ENCODE assay signal across 8 mouse cellular contexts in the genomic region with DNA sequence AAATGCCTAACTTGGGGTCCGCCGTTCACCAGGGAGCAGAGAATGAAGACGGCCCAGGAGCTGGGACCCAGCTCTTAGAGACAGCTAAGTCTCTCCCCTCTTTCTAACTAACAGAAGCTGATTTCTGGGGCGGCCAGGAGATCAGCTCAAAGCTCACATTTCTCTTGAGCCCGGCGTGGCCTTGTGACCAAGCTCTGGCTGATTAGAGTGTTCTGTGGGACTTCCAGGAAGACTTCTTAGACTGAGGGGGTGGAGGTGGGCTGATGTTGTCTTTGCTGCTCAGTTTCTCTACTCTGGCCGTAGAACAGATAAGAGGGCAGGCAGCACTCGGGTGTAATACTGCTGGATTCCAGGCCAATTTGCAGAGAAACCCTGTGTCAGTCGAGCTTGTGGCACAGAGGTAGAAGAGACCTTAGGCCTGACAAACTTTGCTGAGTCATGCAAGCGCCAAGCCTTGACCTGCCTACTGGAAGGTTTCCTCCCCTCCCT.
DNase-seq lines count a peak whose midpoint lies in the region; ATAC-seq and TF ChIP-seq lines count a peak whose summit lies in the region.

No protein-coding gene starts in this region.

- H3K9me3 ChIP-seq in MEL (replicated peaks; ENCODE audit: insufficient read depth, low read length) = no peaks in the 10 kb centered on the region
- no peaks in the 10 kb centered on the region for H3K9me3 ChIP-seq in forebrain, embryonic 15.5 days
- no peaks in the 10 kb centered on the region for H3K9me3 ChIP-seq in intestine, embryonic 16.5 days (ENCODE audit: control insufficient read depth, low read length)
- H3K9me3 ChIP-seq in liver, embryonic 16.5 days (replicated peaks; ENCODE audit: control insufficient read depth, low read length) = no peaks in the 10 kb centered on the region

- peak in 1 of 2 experiments; percentile 51; a peak in 1 of 4 replicates for TF ChIP-seq POLR2A in MEL (IDR thresholded peaks at IDR 0.05; ENCODE audit: control insufficient read depth in 1 of 2, insufficient read depth in 1 of 2, low read depth in 1 of 2, low read length in 2 of 2, poor library complexity in 1 of 2)

- 21% methylated on average over 10 of the region's 10 CpGs for WGBS in forebrain, embryonic 15.5 days
- 24% methylated on average over 10 of the region's 10 CpGs for WGBS in intestine, embryonic 16.5 days
- 16% methylated on average over 10 of the region's 10 CpGs for WGBS in liver, embryonic 16.5 days (ENCODE audit: insufficient replicate concordance)

- no peak for TF ChIP-seq RAD21 in MEL (IDR thresholded peaks at IDR 0.05; ENCODE audit: low read depth, low read length)

- peak overlapping the region; percentile 85 for H3K27ac ChIP-seq in MEL (ENCODE audit: control insufficient read depth, low read depth, low read length)
- peak overlapping the region; percentile 39; the same call in 1 of the 2 replicates for H3K27ac ChIP-seq in forebrain, embryonic 15.5 days (replicated peaks)
- H3K27ac ChIP-seq in intestine, embryonic 16.5 days (ENCODE audit: low read length) = peak overlapping the region; percentile 66
- H3K27ac ChIP-seq in liver, embryonic 16.5 days (ENCODE audit: low read length) = peak overlapping the region; percentile 92

- ATAC-seq in forebrain, embryonic 15.5 days (replicated peaks) = peak; percentile 35; the same call in 1 of the 2 replicates
- ATAC-seq in intestine, embryonic 16.5 days = peak; percentile 88
- peak; percentile 93 for ATAC-seq in liver, embryonic 16.5 days (ENCODE audit: low read depth)

- H3K79me2 ChIP-seq in MEL (ENCODE audit: control insufficient read depth, insufficient read depth, low read length, poor library complexity) = no peaks in the 10 kb centered on the region

- TF ChIP-seq CTCF in MEL (IDR thresholded peaks at IDR 0.05 in 2 of 3, conservative IDR thresholded peaks at IDR 0.05 in 1 of 3; ENCODE audit: control insufficient read depth in 1 of 3, insufficient read depth in 1 of 3, low read depth in 2 of 3, low read length in 3 of 3, poor library complexity in 1 of 3, severe bottlenecking in 1 of 3) = no peak

- peak; percentile 85 for DNase-seq in MEL (ENCODE audit: low read depth, low spot score)
- peak; percentile 78 to 81 for DNase-seq in adrenal gland, postnatal 36 days
- DNase-seq in ovary, postnatal 36 days (ENCODE audit: low spot score) = peak; percentile 45
- no peak for DNase-seq in right cerebral cortex, adult 2 months (ENCODE audit: low spot score in 2 of 2)
- DNase-seq in layer of hippocampus, postnatal 10 days (ENCODE audit: low spot score in 2 of 2) = no peak

- peak; percentile 70 to 71 for TF ChIP-seq EP300 in MEL (IDR thresholded peaks at IDR 0.05; ENCODE audit: low read depth in 1 of 2, low read length in 2 of 2)

- H3K36me3 ChIP-seq in MEL (ENCODE audit: control insufficient read depth in 1 of 2, insufficient read depth in 2 of 2, low read length in 2 of 2) = peaks cover 0 to 2% of the 10 kb centered on the region in 2 experiments; a peak in 1 of 4 replicates
- no peaks in the 10 kb centered on the region for H3K36me3 ChIP-seq in forebrain, embryonic 15.5 days
- no peaks in the 10 kb centered on the region for H3K36me3 ChIP-seq in intestine, embryonic 16.5 days (ENCODE audit: control insufficient read depth, insufficient read depth, low read length)
- H3K36me3 ChIP-seq in liver, embryonic 16.5 days (ENCODE audit: control insufficient read depth, insufficient read depth) = no peaks in the 10 kb centered on the region

- H3K4me1 ChIP-seq in MEL (ENCODE audit: control insufficient read depth in 1 of 2, insufficient read depth in 2 of 2, low read length in 2 of 2) = peaks cover 0 to 8% of the 10 kb centered on the region in 2 experiments; a peak in 1 of 4 replicates
- peaks cover 7% of the 10 kb centered on the region for H3K4me1 ChIP-seq in forebrain, embryonic 15.5 days
- peaks cover 10% of the 10 kb centered on the region for H3K4me1 ChIP-seq in intestine, embryonic 16.5 days (ENCODE audit: control insufficient read depth, insufficient read depth, low read length)
- peaks cover 13% of the 10 kb centered on the region for H3K4me1 ChIP-seq in liver, embryonic 16.5 days (ENCODE audit: control insufficient read depth, low read depth, low read length)

- H3K4me2 ChIP-seq in forebrain, embryonic 15.5 days (replicated peaks) = peak overlapping the region; percentile 16
- 0 out of 2 replicates have a peak overlapping the region, but pooled peaks have one; percentile 9 for H3K4me2 ChIP-seq in intestine, embryonic 16.5 days (ENCODE audit: low read depth, low read length)
- H3K4me2 ChIP-seq in liver, embryonic 16.5 days (ENCODE audit: low read depth, low read length) = peak overlapping the region; percentile 46

- peak overlapping the region; percentile 39 to 51 for H3K4me3 ChIP-seq in MEL (ENCODE audit: control insufficient read depth in 1 of 2, insufficient read depth in 1 of 2, low read depth in 2 of 2, low read length in 2 of 2)
- peak overlapping the region; percentile 2; the same call in 1 of the 2 replicates for H3K4me3 ChIP-seq in forebrain, embryonic 15.5 days
- no peak overlapping the region for H3K4me3 ChIP-seq in intestine, embryonic 16.5 days (ENCODE audit: low read length)
- no peak overlapping the region for H3K4me3 ChIP-seq in liver, embryonic 16.5 days (ENCODE audit: low read depth, low read length)

- no peaks in the 10 kb centered on the region for H3K27me3 ChIP-seq in MEL (ENCODE audit: control insufficient read depth in 1 of 2, insufficient read depth in 2 of 2, low read length in 2 of 2)
- H3K27me3 ChIP-seq in forebrain, embryonic 15.5 days = 0 out of 2 replicates have a peak, but pooled peaks cover 5% of the 10 kb centered on the region
- no peaks in the 10 kb centered on the region for H3K27me3 ChIP-seq in intestine, embryonic 16.5 days (replicated peaks; ENCODE audit: control insufficient read depth, insufficient read depth, low read length)
- H3K27me3 ChIP-seq in liver, embryonic 16.5 days (ENCODE audit: control insufficient read depth, insufficient read depth, low read depth, low read length) = no peaks in the 10 kb centered on the region

- peak overlapping the region; percentile 70 for H3K9ac ChIP-seq in MEL (ENCODE audit: control insufficient read depth, low read depth, low read length, poor library complexity, severe bottlenecking)
- H3K9ac ChIP-seq in forebrain, embryonic 15.5 days (replicated peaks) = no peak overlapping the region
- H3K9ac ChIP-seq in intestine, embryonic 16.5 days (ENCODE audit: low read depth, low read length) = peak overlapping the region; percentile 49
- peak overlapping the region; percentile 55 for H3K9ac ChIP-seq in liver, embryonic 16.5 days (ENCODE audit: low read depth, low read length)

TF ChIP-seq in MEL, 35 proteins besides CTCF, POLR2A, EP300 and RAD21 (continues in another document):
- no peak for TF ChIP-seq MEF2A (IDR thresholded peaks at IDR 0.05; ENCODE audit: extremely low read depth, insufficient replicate concordance, low read depth, low read length, poor library complexity, severe bottlenecking)
- no peak for TF ChIP-seq ZNF384 (IDR thresholded peaks at IDR 0.05; ENCODE audit: low read depth, low read length)
- TF ChIP-seq CHD1 (IDR thresholded peaks at IDR 0.05; ENCODE audit: low read depth, low read length) = no peak
- TF ChIP-seq JUND (IDR thresholded peaks at IDR 0.05; ENCODE audit: low read depth, low read length) = no peak
- TF ChIP-seq MAZ (IDR thresholded peaks at IDR 0.05; ENCODE audit: low read depth, low read length) = no peak
- peak; percentile 64 for TF ChIP-seq USF1 (IDR thresholded peaks at IDR 0.05; ENCODE audit: low read depth, low read length)
- TF ChIP-seq MYC (IDR thresholded peaks at IDR 0.05; ENCODE audit: low read depth, low read length) = peak; percentile 53; the same call in 1 of the 2 replicates
- TF ChIP-seq MAX (IDR thresholded peaks at IDR 0.05; ENCODE audit: low read length) = no peak
- no peak for TF ChIP-seq ZKSCAN1 (IDR thresholded peaks at IDR 0.05; ENCODE audit: low read depth, low read length)
- peak; percentile 44 for TF ChIP-seq TCF12 (IDR thresholded peaks at IDR 0.05; ENCODE audit: low read depth, low read length)
- TF ChIP-seq RCOR1 (IDR thresholded peaks at IDR 0.05; ENCODE audit: low read depth, low read length) = peak; percentile 51; the same call in 1 of the 2 replicates
- peak; percentile 91 for TF ChIP-seq GABPA (IDR thresholded peaks at IDR 0.05; ENCODE audit: low read depth, low read length)
- TF ChIP-seq MAFK (IDR thresholded peaks at IDR 0.05; ENCODE audit: borderline replicate concordance, low read depth, low read length) = 0 out of 2 replicates have a peak, but pooled peaks have one; percentile 77
- TF ChIP-seq ZC3H11A (IDR thresholded peaks at IDR 0.05; ENCODE audit: low read depth, low read length) = no peak
- TF ChIP-seq TBP (IDR thresholded peaks at IDR 0.05; ENCODE audit: low read depth, low read length) = peak; percentile 65; the same call in 1 of the 2 replicates
- peak; percentile 35; the same call in 1 of the 2 replicates for TF ChIP-seq BHLHE40 (IDR thresholded peaks at IDR 0.05; ENCODE audit: borderline replicate concordance, low read depth, low read length)
- TF ChIP-seq UBTF (IDR thresholded peaks at IDR 0.05; ENCODE audit: borderline replicate concordance, insufficient read depth, low read depth, low read length) = no peak
- TF ChIP-seq CHD2 (IDR thresholded peaks at IDR 0.05; ENCODE audit: low read length) = no peak
- 0 out of 2 replicates have a peak, but pooled peaks have one; percentile 24 for TF ChIP-seq ZMIZ1 (IDR thresholded peaks at IDR 0.05; ENCODE audit: low read depth, low read length)
- peak; percentile 51 for TF ChIP-seq SIN3A (IDR thresholded peaks at IDR 0.05; ENCODE audit: low read length)
- no peak for TF ChIP-seq USF2 (IDR thresholded peaks at IDR 0.05; ENCODE audit: borderline replicate concordance in 1 of 2, insufficient read depth in 1 of 2, low read depth in 1 of 2, low read length in 2 of 2)
- TF ChIP-seq HCFC1 (IDR thresholded peaks at IDR 0.05; ENCODE audit: low read depth, low read length) = peak; percentile 43; the same call in 1 of the 2 replicates
- peak; percentile 58; the same call in 1 of the 2 replicates for TF ChIP-seq MXI1 (IDR thresholded peaks at IDR 0.05; ENCODE audit: low read depth, low read length)
- peak; percentile 71 for TF ChIP-seq GATA1 (IDR thresholded peaks at IDR 0.05; ENCODE audit: low read depth, low read length)
- TF ChIP-seq KAT2A (conservative IDR thresholded peaks at IDR 0.05; ENCODE audit: low read depth, low read length) = no peak
- no peak for TF ChIP-seq NELFE (IDR thresholded peaks at IDR 0.05; ENCODE audit: low read depth, low read length)
- no peak for TF ChIP-seq E2F4 (IDR thresholded peaks at IDR 0.05; ENCODE audit: borderline replicate concordance, low read depth, low read length)
- no peak for TF ChIP-seq MYB (IDR thresholded peaks at IDR 0.05; ENCODE audit: low read depth, low read length)
- peak; percentile 36; the same call in 1 of the 2 replicates for TF ChIP-seq ELF1 (IDR thresholded peaks at IDR 0.05; ENCODE audit: low read depth, low read length)
- TF ChIP-seq TAL1 (IDR thresholded peaks at IDR 0.05; ENCODE audit: low read length) = no peak

Comparison
In these comparisons a context has a peak if more than half of its experiments do, and no peak if none do; other contexts are left out.
1. DNase-seq: peak in MEL (single experiment), adrenal gland, postnatal 36 days (2 of 2) and ovary, postnatal 36 days (single experiment); none in right cerebral cortex, adult 2 months (0 of 2) and layer of hippocampus, postnatal 10 days (0 of 2).
2. H3K27ac ChIP-seq: peak in every context shown above with its lines; median percentile 92 in liver, embryonic 16.5 days; 85 in MEL; 66 in intestine, embryonic 16.5 days; 39 in forebrain, embryonic 15.5 days.
3. H3K4me3 ChIP-seq: peak in MEL (2 of 2) and forebrain, embryonic 15.5 days (single experiment); none in intestine, embryonic 16.5 days (single experiment) and liver, embryonic 16.5 days (single experiment).
4. ATAC-seq: peak in every context shown above with its lines; median percentile 93 in liver, embryonic 16.5 days; 88 in intestine, embryonic 16.5 days; 35 in forebrain, embryonic 15.5 days.
5. Peak in every context shown above with its lines, with median percentiles within 50 percentile points of each other: H3K4me2 ChIP-seq.